11 mouse cellular contexts compared by ENCODE assay signal in genomic region chr2:6911932-6912331, GRCm38 (mm10).
DNase-seq lines count a peak whose midpoint lies in the region; ATAC-seq lines count a peak whose summit lies in the region.
"Had no signal": no experiment of that assay in that cellular context is flagged by ENCODE, and none has a peak within 500 bp of the region (broad histone marks: within the 10 kb centered on the region; RNA-seq: fewer than 3 reads in every experiment).

No protein-coding gene starts in this region.

- ATAC-seq in frontal cortex, adult (ENCODE audit: low TSS enrichment): peak; percentile 56

- peaks cover 7% of the 10 kb centered on the region; the same call in 1 of the 2 replicates for H3K4me1 ChIP-seq in heart, embryonic 10.5 days

- no peak overlapping the region for H3K27ac ChIP-seq in heart, embryonic 10.5 days
- H3K27ac ChIP-seq: embryonic facial prominence, embryonic 15.5 days; stomach, postnatal 0 days had no signal

- no peaks in the 10 kb centered on the region for H3K27me3 ChIP-seq in heart, embryonic 10.5 days (ENCODE audit: insufficient read depth, poor library complexity, severe bottlenecking)
- H3K27me3 ChIP-seq: embryonic facial prominence, embryonic 15.5 days had no signal

- 71% methylated on average over 7 of the region's 7 CpGs for WGBS in heart, embryonic 10.5 days

- H3K36me3 ChIP-seq in heart, embryonic 10.5 days: no peaks in the 10 kb centered on the region
- H3K36me3 ChIP-seq: embryonic facial prominence, embryonic 15.5 days had no signal

- H3K9me3 ChIP-seq in heart, embryonic 10.5 days: no peaks in the 10 kb centered on the region
- H3K9me3 ChIP-seq: embryonic facial prominence, embryonic 15.5 days had no signal

- no peak overlapping the region for H3K4me3 ChIP-seq in heart, embryonic 10.5 days
- H3K4me3 ChIP-seq: embryonic facial prominence, embryonic 15.5 days had no signal

- DNase-seq in heart, postnatal 10 days: peak; percentile 12 to 13
- no peak for DNase-seq in heart, embryonic 10.5 days (ENCODE audit: low spot score)
- peak; percentile 43 to 64 for DNase-seq in left cerebral cortex, adult 18-20 months (ENCODE audit: low spot score in 2 of 2)
- DNase-seq in right cerebral cortex, postnatal 25 days: peak; percentile 55
- no peak for DNase-seq in retina, embryonic 14.5 days (ENCODE audit: low spot score)
- no peak for DNase-seq in liver
- DNase-seq: cerebellum, adult 11 months; retina, postnatal 1 day had no signal

- intact Hi-C loops in heart, postnatal 10 days (cut with DNase I): no loop called here

Comparison
In these comparisons a context has a peak if more than half of its experiments do, and no peak if none do; other contexts are left out.
1. DNase-seq: peak in heart, postnatal 10 days (2 of 2), left cerebral cortex, adult 18-20 months (2 of 2) and right cerebral cortex, postnatal 25 days (single experiment); none in heart, embryonic 10.5 days (single experiment), retina, embryonic 14.5 days (single experiment) and liver (single experiment).